Comparison of ENCODE assay signal across 8 mouse cellular contexts in the genomic region with DNA sequence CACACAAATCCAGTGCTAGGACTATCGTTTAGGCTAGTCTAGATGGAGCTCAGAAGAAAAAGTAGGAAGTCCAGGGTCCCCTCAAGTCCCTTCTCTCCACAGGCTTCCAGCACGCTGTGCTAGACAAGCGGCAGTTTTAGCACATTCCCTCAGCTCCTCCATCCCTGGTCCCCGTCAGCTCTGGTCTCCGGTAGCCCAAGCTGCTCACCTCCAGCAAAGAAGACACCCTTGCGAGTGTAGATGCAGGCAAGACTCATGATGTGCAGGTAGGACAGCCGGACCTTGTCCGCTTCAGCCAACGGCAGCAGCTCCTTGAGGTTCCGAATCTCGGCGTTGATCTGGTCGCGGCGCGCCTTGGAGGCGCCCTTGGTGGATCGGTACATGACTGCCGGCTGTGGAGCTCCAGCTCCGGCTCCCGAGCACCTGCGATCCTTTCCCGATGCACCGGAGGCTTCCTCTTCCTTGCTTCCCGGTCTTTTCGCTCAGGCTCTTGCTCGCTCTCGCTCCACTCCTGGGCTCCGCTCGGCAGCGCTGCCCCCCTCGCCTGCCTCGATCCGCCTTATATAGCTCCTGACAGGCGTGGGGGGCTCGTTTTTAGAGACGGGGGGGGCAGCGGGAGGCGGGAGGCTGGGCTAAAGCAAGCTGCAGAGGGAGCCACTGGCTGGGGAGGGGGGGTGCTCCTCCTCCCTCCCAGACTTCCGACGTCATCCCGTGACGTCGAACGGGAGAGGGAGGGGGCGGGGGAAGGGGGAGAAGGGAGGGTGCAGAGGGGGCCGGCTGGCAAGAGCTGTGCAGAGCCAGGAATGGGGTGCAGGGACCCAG. TPM values are rescaled to one million over a fixed set of nuclear protein-coding genes. Genes with fewer than 3 reads are reported as not detected.
DNase-seq lines count a peak whose midpoint lies in the region; ATAC-seq and TF ChIP-seq lines count a peak whose summit lies in the region.

No protein-coding gene starts in this region.

- H3K9ac ChIP-seq in heart, embryonic 14.5 days (ENCODE audit: low read length), result no peak overlapping the region
- no peak overlapping the region for H3K9ac ChIP-seq in heart, adult 2 months (ENCODE audit: low read depth, low read length)

- H3K27ac ChIP-seq in heart, embryonic 14.5 days (replicated peaks in 1 of 2; ENCODE audit: control insufficient read depth in 1 of 2, insufficient read depth in 1 of 2, low read depth in 2 of 2, low read length in 2 of 2), result no peak overlapping the region
- no peak overlapping the region for H3K27ac ChIP-seq in heart, adult 2 months

- intact Hi-C loops in heart, adult 2 months (cut with DNase I), result no loop called here
- intact Hi-C loops in left cerebral cortex, postnatal 14 days (cut with DNase I), result no loop called here

- TF ChIP-seq EP300 in heart, adult 2 months (IDR thresholded peaks at IDR 0.05; ENCODE audit: insufficient read depth, low read depth, low read length), result no peak

- no peak for TF ChIP-seq POLR2A in heart, adult 2 months (IDR thresholded peaks at IDR 0.05; ENCODE audit: insufficient read depth, low read depth, low read length)

- peaks cover 8% of the 10 kb centered on the region; the same call in 1 of the 2 replicates for H3K36me3 ChIP-seq in heart, embryonic 14.5 days (ENCODE audit: control insufficient read depth, insufficient read depth, low read length)
- no peaks in the 10 kb centered on the region; the same call in 1 of the 2 replicates for H3K36me3 ChIP-seq in heart, adult 2 months (ENCODE audit: control insufficient read depth, insufficient read depth, low read length)

- no peak for TF ChIP-seq CTCF in heart, adult 2 months (IDR thresholded peaks at IDR 0.05)

- peak overlapping the region; percentile 57; the same call in 1 of the 2 replicates for H3K4me2 ChIP-seq in heart, embryonic 14.5 days (ENCODE audit: low read length)

- no peaks in the 10 kb centered on the region for H3K79me2 ChIP-seq in heart, adult 2 months (replicated peaks; ENCODE audit: control insufficient read depth, insufficient read depth, low read length)

- no peak overlapping the region for H3K4me3 ChIP-seq in heart, embryonic 14.5 days (ENCODE audit: control insufficient read depth in 1 of 2, insufficient read depth in 1 of 2, low read depth in 1 of 2, low read length in 2 of 2)
- H3K4me3 ChIP-seq in heart, adult 2 months, result no peak overlapping the region

- WGBS in heart, embryonic 14.5 days, result 19% methylated on average over 47 of the region's 47 CpGs
- 19% methylated on average over 44 of the region's 47 CpGs for WGBS in heart, adult 2 months

- H3K27me3 ChIP-seq in heart, embryonic 14.5 days (ENCODE audit: control insufficient read depth, insufficient read depth, low read length), result peaks cover 36% of the 10 kb centered on the region
- H3K27me3 ChIP-seq in heart, adult 2 months (ENCODE audit: control insufficient read depth, insufficient read depth, low read length), result no peaks in the 10 kb centered on the region

- ATAC-seq in heart, embryonic 14.5 days (ENCODE audit: insufficient number of reproducible peaks, insufficient read depth, low FRiP score, low read depth), result no peak

- H3K9me3 ChIP-seq in heart, embryonic 14.5 days (ENCODE audit: control insufficient read depth, low read length), result no peaks in the 10 kb centered on the region

- no peak for DNase-seq in heart, adult 2 months
- peak; percentile 75 to 79 for DNase-seq in frontal cortex, postnatal 25 days (ENCODE audit: low spot score in 2 of 2)
- DNase-seq in left cerebral cortex, postnatal 14 days (ENCODE audit: low spot score in 2 of 2), result peak; percentile 81 to 88
- DNase-seq in right cerebral cortex, postnatal 14 days, result peak; percentile 81
- DNase-seq in kidney, adult 8-10 months, result no peak
- no peak for DNase-seq in thymus, postnatal 36 days
- no peak for DNase-seq in kidney, postnatal 14 days

- H3K4me1 ChIP-seq in heart, embryonic 14.5 days (ENCODE audit: control insufficient read depth in 2 of 2, insufficient read depth in 2 of 2, low read length in 2 of 2), result peaks cover 23 to 30% of the 10 kb centered on the region in 2 experiments
- no peaks in the 10 kb centered on the region; the same call in 1 of the 2 replicates for H3K4me1 ChIP-seq in heart, adult 2 months (ENCODE audit: control insufficient read depth, insufficient read depth, low read length)

RNA-seq across cellular contexts. Expression of gene Npas4, which starts 0.5 kb away (rescaled TPM):
- 0.18 TPM in 1 of 2 replicates, not detected in the other for polyA plus RNA-seq in heart, embryonic 14.5 days (2014; fragmentation: Nextera tagmentation; extraction: Ambion mirVana)
- not detected for total RNA-seq in heart, adult 2 months (2021)
- 0.41 and 0.62 TPM in 2 replicates for polyA plus RNA-seq in heart, adult 2 months (2012; rRNA removed)
- 10 to 100 TPM; 10.7 to 11.3 TPM for total RNA-seq in left cerebral cortex, postnatal 14 days (2021)

RNA-seq across cellular contexts. Expression of gene Mrpl11, which starts 27.7 kb away (rescaled TPM):
- 110 and 111 TPM in 2 replicates for polyA plus RNA-seq in heart, embryonic 14.5 days (2014; fragmentation: Nextera tagmentation; extraction: Ambion mirVana)
- 10 to 100 TPM; 61.0 to 67.4 TPM for total RNA-seq in heart, adult 2 months (2021)
- polyA plus RNA-seq in heart, adult 2 months (2012; rRNA removed), result 45.2 and 48.5 TPM in 2 replicates
- 10 to 100 TPM; 60.2 to 61.9 TPM for total RNA-seq in left cerebral cortex, postnatal 14 days (2021)

RNA-seq across cellular contexts. Expression of gene Slc29a2, which starts 34.0 kb away (rescaled TPM):
- 10.2 and 10.9 TPM in 2 replicates for polyA plus RNA-seq in heart, embryonic 14.5 days (2014; fragmentation: Nextera tagmentation; extraction: Ambion mirVana)
- 10 to 100 TPM; 10.8 to 11.4 TPM for total RNA-seq in heart, adult 2 months (2021)
- polyA plus RNA-seq in heart, adult 2 months (2012; rRNA removed), result 35.7 and 42.8 TPM in 2 replicates
- 10 to 100 TPM; 17.2 to 21.6 TPM for total RNA-seq in left cerebral cortex, postnatal 14 days (2021)

RNA-seq across cellular contexts. Expression of gene Peli3, which starts 46.7 kb away (rescaled TPM):
- polyA plus RNA-seq in heart, embryonic 14.5 days (2014; fragmentation: Nextera tagmentation; extraction: Ambion mirVana), result 0.51 and 0.81 TPM in 2 replicates
- total RNA-seq in heart, adult 2 months (2021), result 1 to 10 TPM; 2.4 to 2.5 TPM
- 1.9 and 2.5 TPM in 2 replicates for polyA plus RNA-seq in heart, adult 2 months (2012; rRNA removed)
- total RNA-seq in left cerebral cortex, postnatal 14 days (2021), result 10 to 100 TPM; 15.9 to 17.2 TPM

RNA-seq across cellular contexts. Expression of gene B4gat1, which starts 49.0 kb away (rescaled TPM):
- polyA plus RNA-seq in heart, embryonic 14.5 days (2014; fragmentation: Nextera tagmentation; extraction: Ambion mirVana), result 49.9 and 53.1 TPM in 2 replicates
- total RNA-seq in heart, adult 2 months (2021), result 10 to 100 TPM; 43.2 to 43.8 TPM
- polyA plus RNA-seq in heart, adult 2 months (2012; rRNA removed), result 43.2 and 48.8 TPM in 2 replicates
- total RNA-seq in left cerebral cortex, postnatal 14 days (2021), result 100 to 1,000 TPM; 148 to 151 TPM

Comparison
In these comparisons a context has a peak if more than half of its experiments do, and no peak if none do; other contexts are left out.
1. DNase-seq: peak in frontal cortex, postnatal 25 days (2 of 2), left cerebral cortex, postnatal 14 days (2 of 2) and right cerebral cortex, postnatal 14 days (single experiment); none in heart, adult 2 months (0 of 2), kidney, adult 8-10 months (0 of 2), thymus, postnatal 36 days (0 of 2) and kidney, postnatal 14 days (single experiment).
2. RNA of gene Npas4, which starts 0.5 kb away (total RNA-seq): 10.7 to 11.3 TPM in left cerebral cortex, postnatal 14 days; not detected in heart, adult 2 months; every median in the first group is over 10 times any median in the second.